Comparison of ENCODE assay signal across 26 mouse cellular contexts in genomic region chr7:28719650-28720049, GRCm38 (mm10). TPM values are rescaled to one million over a fixed set of nuclear protein-coding genes. Genes with fewer than 3 reads are reported as not detected.
A peak's percentile ranks its signal among the peaks of the same experiment; 100 is the strongest.
DNase-seq lines count a peak whose midpoint lies in the region; ATAC-seq and TF ChIP-seq lines count a peak whose summit lies in the region.
"Had no signal": no experiment of that assay in that cellular context is flagged by ENCODE, and none has a peak within 500 bp of the region (broad histone marks: within the 10 kb centered on the region; RNA-seq: fewer than 3 reads in every experiment).

No protein-coding gene starts in this region.

- in situ Hi-C loops in ES-E14 (cut with MboI; ENCODE audit: low sequenced_read_pairs in 2 of 2, unreplicated experiment in 2 of 2), result loop anchor here (5.0 to 10.0 kb wide), 2 partner anchors 102 to 115 kb away; no protein-coding TSS in a partner anchor

- WGBS in embryonic facial prominence, embryonic 14.5 days, result 78% methylated on average over 2 of the region's 2 CpGs
- WGBS in embryonic facial prominence, embryonic 10.5 days, result 85% methylated on average over 2 of the region's 2 CpGs
- 88% methylated on average over 2 of the region's 2 CpGs for WGBS in midbrain, embryonic 16.5 days
- WGBS in stomach, postnatal 0 days, result 86% methylated on average over 2 of the region's 2 CpGs

- no peak for TF ChIP-seq CTCF in stomach, postnatal 0 days (IDR thresholded peaks at IDR 0.05; ENCODE audit: low read depth)

- H3K4me3 ChIP-seq in embryonic facial prominence, embryonic 14.5 days (ENCODE audit: low read depth, low read length), result no peak overlapping the region
- H3K4me3 ChIP-seq in embryonic facial prominence, embryonic 10.5 days, result no peak overlapping the region
- H3K4me3 ChIP-seq in ES-E14 (ENCODE audit: insufficient read depth in 1 of 2, low read depth in 1 of 2, low read length in 2 of 2, poor library complexity in 1 of 2, severe bottlenecking in 1 of 2), result no peak overlapping the region
- no peak overlapping the region for H3K4me3 ChIP-seq in midbrain, embryonic 16.5 days (ENCODE audit: low read depth, low read length)
- H3K4me3 ChIP-seq in stomach, postnatal 0 days (ENCODE audit: low read depth, low read length), result no peak overlapping the region
- H3K4me3 ChIP-seq: embryonic facial prominence, embryonic 13.5 days; forebrain, embryonic 13.5 days; forebrain, embryonic 15.5 days had no signal

- H3K4me1 ChIP-seq in embryonic facial prominence, embryonic 14.5 days (ENCODE audit: control insufficient read depth, insufficient read depth, low read length), result peaks cover 5% of the 10 kb centered on the region
- H3K4me1 ChIP-seq in embryonic facial prominence, embryonic 10.5 days, result peaks cover 23% of the 10 kb centered on the region
- H3K4me1 ChIP-seq in ES-E14 (ENCODE audit: control insufficient read depth in 2 of 2, insufficient read depth in 2 of 2, low read length in 2 of 2, poor library complexity in 1 of 2), result peaks cover 2 to 8% of the 10 kb centered on the region in 2 experiments; a peak in 3 of 4 replicates
- peaks cover 2% of the 10 kb centered on the region; the same call in 1 of the 2 replicates for H3K4me1 ChIP-seq in midbrain, embryonic 16.5 days (ENCODE audit: control insufficient read depth, insufficient read depth, low read length)
- no peaks in the 10 kb centered on the region for H3K4me1 ChIP-seq in stomach, postnatal 0 days (replicated peaks; ENCODE audit: control insufficient read depth, insufficient read depth)

- H3K9me3 ChIP-seq in embryonic facial prominence, embryonic 14.5 days (ENCODE audit: control insufficient read depth, low read length), result no peaks in the 10 kb centered on the region
- H3K9me3 ChIP-seq in embryonic facial prominence, embryonic 10.5 days, result no peaks in the 10 kb centered on the region
- no peaks in the 10 kb centered on the region for H3K9me3 ChIP-seq in ES-E14 (ENCODE audit: control insufficient read depth, insufficient read depth, low read depth, low read length)
- H3K9me3 ChIP-seq in midbrain, embryonic 16.5 days (replicated peaks; ENCODE audit: control insufficient read depth, low read length, poor library complexity, severe bottlenecking), result no peaks in the 10 kb centered on the region
- H3K9me3 ChIP-seq in stomach, postnatal 0 days (ENCODE audit: control insufficient read depth, low read length), result no peaks in the 10 kb centered on the region
- H3K9me3 ChIP-seq: embryonic facial prominence, embryonic 13.5 days; forebrain, embryonic 13.5 days; forebrain, embryonic 15.5 days had no signal

- DNase-seq in embryonic facial prominence, embryonic 14.5 days (ENCODE audit: low spot score), result no peak
- no peak for DNase-seq in embryonic facial prominence, embryonic 10.5 days (ENCODE audit: low spot score)
- DNase-seq in ES-E14 (ENCODE audit: low read depth, low spot score) (no peak), ZHBTc4 (ENCODE audit: low read depth, low spot score) (peak; percentile 21)
- no peak for DNase-seq in cerebellum, postnatal 4 days (ENCODE audit: low spot score in 2 of 2)
- no peak for DNase-seq in stomach, postnatal 0 days (ENCODE audit: low spot score)
- DNase-seq: adrenal gland, adult 2 months; adrenal gland, postnatal 10 days; adrenal gland, postnatal 25 days; B cell, adult 2 months; cerebellum, adult 11 months; cerebellum, adult 18-20 months; cerebellum, adult 8-10 months; cerebellum, adult 9-11 months; cerebellum, postnatal 14 days; cerebellum, postnatal 36 days; forebrain, postnatal 0 days had no signal

- no peak overlapping the region for H3K9ac ChIP-seq in embryonic facial prominence, embryonic 14.5 days (ENCODE audit: low read depth, low read length)
- no peak overlapping the region; the same call in 1 of the 2 replicates for H3K9ac ChIP-seq in ES-E14 (ENCODE audit: insufficient read depth, low read depth, low read length, poor library complexity, severe bottlenecking)
- H3K9ac ChIP-seq in midbrain, embryonic 16.5 days (ENCODE audit: low read depth, low read length), result no peak overlapping the region
- no peak overlapping the region for H3K9ac ChIP-seq in stomach, postnatal 0 days (ENCODE audit: low read length)
- H3K9ac ChIP-seq: embryonic facial prominence, embryonic 13.5 days; forebrain, embryonic 13.5 days; forebrain, embryonic 15.5 days; forebrain, postnatal 0 days had no signal

- H3K36me3 ChIP-seq in embryonic facial prominence, embryonic 14.5 days (ENCODE audit: control insufficient read depth, insufficient read depth, low read length), result peaks cover 2% of the 10 kb centered on the region
- H3K36me3 ChIP-seq in embryonic facial prominence, embryonic 10.5 days (replicated peaks), result peaks cover 6% of the 10 kb centered on the region
- no peaks in the 10 kb centered on the region for H3K36me3 ChIP-seq in ES-E14 (ENCODE audit: control insufficient read depth, insufficient read depth, low read length, poor library complexity, severe bottlenecking)
- H3K36me3 ChIP-seq in midbrain, embryonic 16.5 days (ENCODE audit: control insufficient read depth, insufficient read depth, low read length), result no peaks in the 10 kb centered on the region
- H3K36me3 ChIP-seq in stomach, postnatal 0 days (ENCODE audit: control insufficient read depth, insufficient read depth, low read length), result no peaks in the 10 kb centered on the region
- H3K36me3 ChIP-seq: forebrain, embryonic 15.5 days had no signal

- 0 out of 2 replicates have a peak overlapping the region, but pooled peaks have one; percentile 10 for H3K27ac ChIP-seq in embryonic facial prominence, embryonic 14.5 days (replicated peaks; ENCODE audit: low read depth, low read length)
- no peak overlapping the region for H3K27ac ChIP-seq in embryonic facial prominence, embryonic 10.5 days (replicated peaks)
- peak overlapping the region; percentile 6; the same call in 1 of the 2 replicates for H3K27ac ChIP-seq in ES-E14 (ENCODE audit: insufficient read depth, low read depth, low read length, poor library complexity, severe bottlenecking)
- H3K27ac ChIP-seq in midbrain, embryonic 16.5 days (ENCODE audit: low read length), result no peak overlapping the region
- no peak overlapping the region for H3K27ac ChIP-seq in stomach, postnatal 0 days (replicated peaks)
- H3K27ac ChIP-seq: embryonic facial prominence, embryonic 13.5 days; forebrain, embryonic 13.5 days; forebrain, embryonic 15.5 days had no signal

- no peak for TF ChIP-seq EP300 in stomach, postnatal 0 days (optimal IDR thresholded peaks at IDR 0.05)

- ATAC-seq in embryonic facial prominence, embryonic 14.5 days (ENCODE audit: low read depth), result no peak
- ATAC-seq in midbrain, embryonic 16.5 days, result no peak
- no peak for ATAC-seq in stomach, postnatal 0 days (ENCODE audit: low FRiP score, low TSS enrichment)
- ATAC-seq: CD4-positive, CD25-positive, alpha-beta regulatory T cell, adult 4 months; forebrain, embryonic 13.5 days; forebrain, embryonic 15.5 days; forebrain, postnatal 0 days had no signal

- no peak overlapping the region for H3K4me2 ChIP-seq in embryonic facial prominence, embryonic 14.5 days (ENCODE audit: low read depth, low read length)
- H3K4me2 ChIP-seq in midbrain, embryonic 16.5 days (ENCODE audit: low read length), result no peak overlapping the region
- no peak overlapping the region for H3K4me2 ChIP-seq in stomach, postnatal 0 days (replicated peaks; ENCODE audit: low read depth)
- H3K4me2 ChIP-seq: embryonic facial prominence, embryonic 13.5 days; forebrain, embryonic 13.5 days; forebrain, embryonic 15.5 days had no signal

- no peaks in the 10 kb centered on the region for H3K27me3 ChIP-seq in embryonic facial prominence, embryonic 14.5 days (replicated peaks; ENCODE audit: control insufficient read depth, insufficient read depth, low read length)
- peaks cover 10% of the 10 kb centered on the region; the same call in 1 of the 2 replicates for H3K27me3 ChIP-seq in embryonic facial prominence, embryonic 10.5 days (replicated peaks; ENCODE audit: low read depth, poor library complexity, severe bottlenecking)
- no peaks in the 10 kb centered on the region for H3K27me3 ChIP-seq in midbrain, embryonic 16.5 days (ENCODE audit: control insufficient read depth, insufficient read depth, low read depth, low read length)
- H3K27me3 ChIP-seq in stomach, postnatal 0 days (ENCODE audit: control insufficient read depth, insufficient read depth, low read length), result no peaks in the 10 kb centered on the region
- H3K27me3 ChIP-seq: CH12.LX; embryonic facial prominence, embryonic 13.5 days; forebrain, embryonic 15.5 days had no signal

RNA-seq across cellular contexts. Expression of gene Fbxo17, which starts 3.0 kb away (rescaled TPM):
- polyA plus RNA-seq in embryonic facial prominence, embryonic 14.5 days (2014; fragmentation: Nextera tagmentation; extraction: Ambion mirVana), result 27.8 and 29.0 TPM in 2 replicates
- polyA plus RNA-seq in embryonic facial prominence, embryonic 10.5 days (2016; fragmentation: Nextera tagmentation; extraction: Ambion mirVana), result 11.9 and 14.3 TPM in 2 replicates
- total RNA-seq in ES-E14 (2012; rRNA removed), result 5.9 and 6.6 TPM in 2 replicates
- polyA plus RNA-seq in midbrain, embryonic 16.5 days (2015; fragmentation: Nextera tagmentation; extraction: Ambion mirVana), result 3.2 and 5.2 TPM in 2 replicates
- 5.6 and 6.1 TPM in 2 replicates for polyA plus RNA-seq in stomach, postnatal 0 days (2015; fragmentation: Nextera tagmentation; extraction: Ambion mirVana)
- total RNA-seq: MEL had no signal

RNA-seq across cellular contexts. Expression of gene Mrps12, which starts 22.0 kb away (rescaled TPM):
- 119 and 120 TPM in 2 replicates for polyA plus RNA-seq in embryonic facial prominence, embryonic 14.5 days (2014; fragmentation: Nextera tagmentation; extraction: Ambion mirVana)
- 163 and 164 TPM in 2 replicates for polyA plus RNA-seq in embryonic facial prominence, embryonic 10.5 days (2016; fragmentation: Nextera tagmentation; extraction: Ambion mirVana)
- total RNA-seq in ES-E14 (2012; rRNA removed), result 102 and 105 TPM in 2 replicates
- polyA plus RNA-seq in midbrain, embryonic 16.5 days (2015; fragmentation: Nextera tagmentation; extraction: Ambion mirVana), result 95.8 and 99.4 TPM in 2 replicates
- polyA plus RNA-seq in stomach, postnatal 0 days (2015; fragmentation: Nextera tagmentation; extraction: Ambion mirVana), result 113 and 118 TPM in 2 replicates

RNA-seq across cellular contexts. Expression of gene Sars2, which starts 22.1 kb away (rescaled TPM):
- polyA plus RNA-seq in embryonic facial prominence, embryonic 14.5 days (2014; fragmentation: Nextera tagmentation; extraction: Ambion mirVana), result 20.5 and 22.9 TPM in 2 replicates
- 40.3 and 44.6 TPM in 2 replicates for polyA plus RNA-seq in embryonic facial prominence, embryonic 10.5 days (2016; fragmentation: Nextera tagmentation; extraction: Ambion mirVana)
- 25.2 and 27.9 TPM in 2 replicates for total RNA-seq in ES-E14 (2012; rRNA removed)
- polyA plus RNA-seq in midbrain, embryonic 16.5 days (2015; fragmentation: Nextera tagmentation; extraction: Ambion mirVana), result 15.6 and 16.4 TPM in 2 replicates
- polyA plus RNA-seq in stomach, postnatal 0 days (2015; fragmentation: Nextera tagmentation; extraction: Ambion mirVana), result 11.4 and 12.3 TPM in 2 replicates

RNA-seq across cellular contexts. Expression of gene Fbxo27, which starts 27.0 kb away (rescaled TPM):
- 6.9 and 7.1 TPM in 2 replicates for polyA plus RNA-seq in embryonic facial prominence, embryonic 14.5 days (2014; fragmentation: Nextera tagmentation; extraction: Ambion mirVana)
- polyA plus RNA-seq in embryonic facial prominence, embryonic 10.5 days (2016; fragmentation: Nextera tagmentation; extraction: Ambion mirVana), result 7.8 TPM in 2 replicates
- total RNA-seq in ES-E14 (2012; rRNA removed), result 5.8 and 5.9 TPM in 2 replicates
- 15.1 and 17.3 TPM in 2 replicates for polyA plus RNA-seq in midbrain, embryonic 16.5 days (2015; fragmentation: Nextera tagmentation; extraction: Ambion mirVana)
- polyA plus RNA-seq in stomach, postnatal 0 days (2015; fragmentation: Nextera tagmentation; extraction: Ambion mirVana), result 1.7 and 2.4 TPM in 2 replicates
- total RNA-seq: CH12.LX, MEL had no signal

RNA-seq across cellular contexts. Expression of gene Ccer2, which starts 36.3 kb away (rescaled TPM):
- 3.8 and 12.7 TPM in 2 replicates for polyA plus RNA-seq in embryonic facial prominence, embryonic 14.5 days (2014; fragmentation: Nextera tagmentation; extraction: Ambion mirVana)
- 0.49 and 2.1 TPM in 2 replicates for polyA plus RNA-seq in embryonic facial prominence, embryonic 10.5 days (2016; fragmentation: Nextera tagmentation; extraction: Ambion mirVana)
- total RNA-seq in ES-E14 (2012; rRNA removed), result not detected in 2 replicates
- 0.61 and 0.95 TPM in 2 replicates for polyA plus RNA-seq in midbrain, embryonic 16.5 days (2015; fragmentation: Nextera tagmentation; extraction: Ambion mirVana)
- polyA plus RNA-seq in stomach, postnatal 0 days (2015; fragmentation: Nextera tagmentation; extraction: Ambion mirVana), result not detected in 2 replicates
- total RNA-seq: adrenal gland, adult 2 months; adrenal gland, postnatal 10 days; adrenal gland, postnatal 25 days; adrenal gland, postnatal 4 days; forebrain, postnatal 0 days; MEL had no signal
- polyA plus RNA-seq: adrenal gland, adult 2 months; CD4-positive, CD25-positive, alpha-beta regulatory T cell, adult 4 months; forebrain, embryonic 11.5 days; forebrain, embryonic 13.5 days had no signal

Comparison
In these comparisons a context has a peak if more than half of its experiments do, and no peak if none do; other contexts are left out.
1. H3K27ac ChIP-seq: peak in embryonic facial prominence, embryonic 14.5 days (single experiment) and ES-E14 (single experiment); none in embryonic facial prominence, embryonic 10.5 days (single experiment), midbrain, embryonic 16.5 days (single experiment) and stomach, postnatal 0 days (single experiment).